Mouse (Mus musculus) activated CD4-positive, CD25-positive, alpha-beta regulatory T cell, adult 4 months (primary cell): ENCODE measurements around the gene H2al1j. TPM values are rescaled to one million over a fixed set of nuclear protein-coding genes. Genes with fewer than 3 reads are reported as not detected.
"Not testable (repeated sequence)": the region's sequence is repeated elsewhere in the genome, so short reads cannot be mapped to it uniquely, and the experiment has no call there.

Source experiments
- ATAC-seq: one replicate; pipeline ENCODE4 v1.8.0; 2017
- polyA plus RNA-seq, 2 experiments: library from polyadenylated mRNA; unstranded; fragments of 100-300 nt; shearing (Covaris generic); gene quantifications; one replicate each; pipeline ENCODE4 v1.2.1; 2017

The H2al1j gene
- not detected for polyA plus RNA-seq

DNA sequence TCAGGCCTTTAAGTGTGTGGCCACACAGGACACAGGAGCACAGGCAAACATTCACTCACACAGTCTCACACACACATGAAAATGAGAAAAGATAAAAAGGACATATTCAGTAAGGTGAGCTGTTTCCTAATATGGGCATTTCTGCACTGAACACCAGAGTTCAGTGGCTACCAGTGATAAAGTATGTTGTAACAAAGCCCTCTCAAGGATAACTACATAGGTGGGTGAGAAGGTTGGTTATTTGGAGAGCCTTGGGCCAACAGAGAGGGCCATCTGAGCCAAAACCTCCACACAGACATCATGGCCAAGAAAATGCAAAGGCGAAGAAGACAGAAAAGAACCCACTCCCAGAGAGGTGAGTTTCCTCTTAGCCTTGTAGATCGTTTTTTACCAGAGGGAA is at the start of gene H2al1j:
H2al1j (plus strand) TSS at position 301 of the 400 bp plus-strand sequence.
- not testable (repeated sequence) for ATAC-seq

GRCm38 (mm10) chrX:11280741-11281140 is 46.9 kb upstream of the H2al1j start:
- no peak for ATAC-seq

DNA sequence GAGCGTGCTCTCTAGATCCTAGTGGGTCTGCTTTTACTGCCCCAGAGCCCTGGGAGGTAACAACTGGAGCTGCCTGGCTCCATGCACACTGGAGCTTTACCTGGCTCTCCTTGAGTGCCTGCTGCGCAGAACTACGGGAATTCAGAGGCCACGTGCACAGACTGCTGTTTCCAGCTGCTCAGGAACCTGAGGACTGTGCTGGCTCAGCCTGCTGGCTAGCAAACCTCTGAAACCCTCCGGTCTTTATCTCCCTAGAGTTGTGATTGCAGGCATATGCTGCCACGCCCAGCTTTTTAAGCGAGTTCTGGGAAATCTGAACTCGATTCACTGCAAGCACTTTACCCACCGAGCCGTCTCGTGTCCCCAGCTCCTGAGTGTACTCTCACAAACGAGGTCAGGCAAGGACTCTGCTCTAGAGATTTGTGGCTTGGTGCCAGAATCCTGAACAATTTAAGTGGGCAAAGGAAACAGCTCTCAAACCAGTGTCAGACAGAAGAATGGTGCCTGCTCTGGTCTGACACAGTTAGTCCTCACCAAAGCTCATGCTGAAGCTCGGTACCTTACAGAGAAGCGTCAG is 39.2 kb upstream of the H2al1j start:
- ATAC-seq = no peak

- ATAC-seq = no peak
These were observed 38.4 kb upstream of the H2al1j start for GRCm38 (mm10) chrX:11289244-11289643.

GRCm38 (mm10) chrX:11298957-11299356 is 28.7 kb upstream of the H2al1j start, which contains the start of gene H2al1a:
TSS of gene H2al1a (plus strand) at chrX:11299257.
- not testable (repeated sequence) for ATAC-seq

DNA sequence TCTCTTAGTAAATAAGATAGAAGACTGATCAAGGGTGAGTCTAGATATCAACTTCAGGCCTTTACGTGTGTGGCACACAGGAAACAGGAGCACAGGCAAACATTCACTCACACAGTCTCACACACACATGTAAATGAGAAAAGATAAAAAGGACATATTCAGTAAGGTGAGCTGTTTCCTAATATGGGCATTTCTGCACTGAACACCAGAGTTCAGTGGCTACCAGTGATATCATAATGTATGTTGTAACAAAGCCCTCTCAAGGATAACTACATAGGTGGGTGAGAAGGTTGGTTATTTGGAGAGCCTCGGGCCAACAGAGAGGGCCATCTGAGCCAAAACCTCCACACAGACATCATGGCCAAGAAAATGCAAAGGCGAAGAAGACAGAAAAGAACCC is 25.5 kb upstream of the H2al1j start, which contains the start of gene H2al1b:
H2al1b (plus strand) TSS at position 301 of the 400 bp plus-strand sequence.
- ATAC-seq = not testable (repeated sequence)

DNA sequence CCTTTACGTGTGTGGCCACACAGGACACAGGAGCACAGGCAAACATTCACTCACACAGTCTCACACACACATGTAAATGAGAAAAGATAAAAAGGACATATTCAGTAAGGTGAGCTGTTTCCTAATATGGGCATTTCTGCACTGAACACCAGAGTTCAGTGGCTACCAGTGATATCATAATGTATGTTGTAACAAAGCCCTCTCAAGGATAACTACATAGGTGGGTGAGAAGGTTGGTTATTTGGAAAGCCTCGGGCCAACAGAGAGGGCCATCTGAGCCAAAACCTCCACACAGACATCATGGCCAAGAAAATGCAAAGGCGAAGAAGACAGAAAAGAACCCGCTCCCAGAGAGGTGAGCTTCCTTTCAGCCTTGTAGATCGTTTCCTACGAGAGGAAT is 22.3 kb upstream of the H2al1j start, which contains the start of gene H2al1c:
H2al1c (plus strand) TSS at position 301 of the 400 bp plus-strand sequence.
- not testable (repeated sequence) for ATAC-seq

DNA sequence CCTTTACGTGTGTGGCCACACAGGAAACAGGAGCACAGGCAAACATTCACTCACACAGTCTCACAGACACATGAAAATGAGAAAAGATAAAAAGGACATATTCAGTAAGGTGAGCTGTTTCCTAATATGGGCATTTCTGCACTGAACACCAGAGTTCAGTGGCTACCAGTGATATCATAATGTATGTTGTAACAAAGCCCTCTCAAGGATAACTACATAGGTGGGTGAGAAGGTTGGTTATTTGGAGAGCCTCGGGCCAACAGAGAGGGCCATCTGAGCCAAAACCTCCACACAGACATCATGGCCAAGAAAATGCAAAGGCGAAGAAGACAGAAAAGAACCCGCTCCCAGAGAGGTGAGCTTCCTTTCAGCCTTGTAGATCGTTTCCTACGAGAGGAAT is 19.1 kb upstream of the H2al1j start, which contains the start of gene H2al1d:
H2al1d (plus strand) TSS at position 301 of the 400 bp plus-strand sequence.
- not testable (repeated sequence) for ATAC-seq

DNA sequence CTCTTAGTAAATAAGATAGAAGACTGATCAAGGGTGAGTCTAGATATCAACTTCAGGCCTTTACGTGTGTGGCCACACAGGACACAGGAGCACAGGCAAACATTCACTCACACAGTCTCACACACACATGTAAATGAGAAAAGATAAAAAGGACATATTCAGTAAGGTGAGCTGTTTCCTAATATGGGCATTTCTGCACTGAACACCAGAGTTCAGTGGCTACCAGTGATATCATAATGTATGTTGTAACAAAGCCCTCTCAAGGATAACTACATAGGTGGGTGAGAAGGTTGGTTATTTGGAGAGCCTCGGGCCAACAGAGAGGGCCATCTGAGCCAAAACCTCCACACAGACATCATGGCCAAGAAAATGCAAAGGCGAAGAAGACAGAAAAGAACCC is 16.0 kb upstream of the H2al1j start, which contains the start of gene H2al1e:
H2al1e (plus strand) TSS at position 301 of the 400 bp plus-strand sequence.
- not testable (repeated sequence) for ATAC-seq

DNA sequence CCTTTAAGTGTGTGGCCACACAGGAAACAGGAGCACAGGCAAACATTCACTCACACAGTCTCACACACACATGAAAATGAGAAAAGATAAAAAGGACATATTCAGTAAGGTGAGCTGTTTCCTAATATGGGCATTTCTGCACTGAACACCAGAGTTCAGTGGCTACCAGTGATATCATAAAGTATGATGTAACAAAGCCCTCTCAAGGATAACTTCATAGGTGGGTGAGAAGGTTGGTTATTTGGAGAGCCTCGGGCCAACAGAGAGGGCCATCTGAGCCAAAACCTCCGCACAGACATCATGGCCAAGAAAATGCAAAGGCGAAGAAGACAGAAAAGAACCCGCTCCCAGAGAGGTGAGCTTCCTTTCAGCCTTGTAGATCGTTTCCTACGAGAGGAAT is 12.8 kb upstream of the H2al1j start, which contains the start of gene H2al1f:
H2al1f (plus strand) TSS at position 301 of the 400 bp plus-strand sequence.
- not testable (repeated sequence) for ATAC-seq

DNA sequence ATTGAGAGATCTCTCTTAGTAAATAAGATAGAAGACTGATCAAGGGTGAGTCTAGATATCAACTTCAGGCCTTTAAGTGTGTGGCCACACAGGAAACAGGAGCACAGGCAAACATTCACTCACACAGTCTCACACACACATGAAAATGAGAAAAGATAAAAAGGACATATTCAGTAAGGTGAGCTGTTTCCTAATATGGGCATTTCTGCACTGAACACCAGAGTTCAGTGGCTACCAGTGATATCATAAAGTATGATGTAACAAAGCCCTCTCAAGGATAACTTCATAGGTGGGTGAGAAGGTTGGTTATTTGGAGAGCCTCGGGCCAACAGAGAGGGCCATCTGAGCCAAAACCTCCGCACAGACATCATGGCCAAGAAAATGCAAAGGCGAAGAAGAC is 9.7 kb upstream of the H2al1j start, which contains the start of gene H2al1g:
H2al1g (plus strand) TSS at position 301 of the 400 bp plus-strand sequence.
- ATAC-seq = not testable (repeated sequence)

DNA sequence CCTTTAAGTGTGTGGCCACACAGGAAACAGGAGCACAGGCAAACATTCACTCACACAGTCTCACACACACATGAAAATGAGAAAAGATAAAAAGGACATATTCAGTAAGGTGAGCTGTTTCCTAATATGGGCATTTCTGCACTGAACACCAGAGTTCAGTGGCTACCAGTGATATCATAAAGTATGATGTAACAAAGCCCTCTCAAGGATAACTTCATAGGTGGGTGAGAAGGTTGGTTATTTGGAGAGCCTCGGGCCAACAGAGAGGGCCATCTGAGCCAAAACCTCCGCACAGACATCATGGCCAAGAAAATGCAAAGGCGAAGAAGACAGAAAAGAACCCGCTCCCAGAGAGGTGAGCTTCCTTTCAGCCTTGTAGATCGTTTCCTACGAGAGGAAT is 6.4 kb upstream of the H2al1j start, which contains the start of gene H2al1h:
H2al1h (plus strand) TSS at position 301 of the 400 bp plus-strand sequence.
- not testable (repeated sequence) for ATAC-seq

DNA sequence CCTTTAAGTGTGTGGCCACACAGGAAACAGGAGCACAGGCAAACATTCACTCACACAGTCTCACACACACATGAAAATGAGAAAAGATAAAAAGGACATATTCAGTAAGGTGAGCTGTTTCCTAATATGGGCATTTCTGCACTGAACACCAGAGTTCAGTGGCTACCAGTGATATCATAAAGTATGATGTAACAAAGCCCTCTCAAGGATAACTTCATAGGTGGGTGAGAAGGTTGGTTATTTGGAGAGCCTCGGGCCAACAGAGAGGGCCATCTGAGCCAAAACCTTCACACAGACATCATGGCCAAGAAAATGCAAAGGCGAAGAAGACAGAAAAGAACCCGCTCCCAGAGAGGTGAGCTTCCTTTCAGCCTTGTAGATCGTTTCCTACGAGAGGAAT is 3.3 kb upstream of the H2al1j start, which contains the start of gene H2al1i:
H2al1i (plus strand) TSS at position 301 of the 400 bp plus-strand sequence.
- not testable (repeated sequence) for ATAC-seq

DNA sequence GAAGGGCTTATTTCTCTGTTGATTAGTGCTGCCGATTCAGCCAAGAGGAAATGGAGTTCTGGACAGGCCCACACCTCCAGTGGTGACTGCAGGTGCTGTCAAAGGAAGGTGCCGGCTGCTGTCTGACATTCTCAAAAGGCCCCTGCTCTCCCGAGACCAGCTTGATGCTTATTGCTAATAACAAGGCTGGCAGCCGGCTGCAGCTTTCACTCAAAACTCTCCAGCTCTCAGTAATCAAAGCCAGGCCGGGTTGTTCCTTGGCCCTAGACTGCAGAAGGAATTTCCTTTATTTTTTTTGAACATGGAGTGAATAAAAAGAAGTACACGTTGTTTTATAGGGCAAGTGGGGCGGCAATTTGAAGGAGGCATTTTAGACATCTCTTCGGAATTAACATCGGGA is 18.1 kb downstream of the H2al1j start:
- ATAC-seq = no peak

GRCm38 (mm10) chrX:11346756-11347155 is 19.1 kb downstream of the H2al1j start:
- no peak for ATAC-seq

- no peak for ATAC-seq
These were observed 33.2 kb downstream of the H2al1j start for GRCm38 (mm10) chrX:11360823-11361222.

- no peak for ATAC-seq
These were observed 33.6 kb downstream of the H2al1j start for GRCm38 (mm10) chrX:11361261-11361660.

DNA sequence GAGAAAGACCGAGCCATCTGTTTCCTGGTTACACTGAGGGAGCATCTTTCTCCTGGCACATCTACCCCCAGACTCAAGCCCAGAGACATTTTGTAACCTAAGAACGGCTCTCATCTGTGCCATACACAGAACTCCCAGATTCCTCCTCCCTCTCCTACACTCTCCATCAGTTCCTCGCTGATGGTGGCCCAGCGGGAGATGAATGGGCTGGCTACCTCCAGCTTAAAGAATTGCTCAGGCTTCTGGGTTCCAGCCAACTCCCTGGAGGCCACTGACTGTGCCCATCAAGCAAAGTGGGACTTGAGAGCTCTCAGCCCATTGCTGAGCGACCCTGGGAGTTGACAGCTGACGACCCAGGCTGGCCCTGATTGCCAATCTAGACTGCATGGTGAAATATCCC is 36.3 kb downstream of the H2al1j start:
- ATAC-seq = no peak

DNA sequence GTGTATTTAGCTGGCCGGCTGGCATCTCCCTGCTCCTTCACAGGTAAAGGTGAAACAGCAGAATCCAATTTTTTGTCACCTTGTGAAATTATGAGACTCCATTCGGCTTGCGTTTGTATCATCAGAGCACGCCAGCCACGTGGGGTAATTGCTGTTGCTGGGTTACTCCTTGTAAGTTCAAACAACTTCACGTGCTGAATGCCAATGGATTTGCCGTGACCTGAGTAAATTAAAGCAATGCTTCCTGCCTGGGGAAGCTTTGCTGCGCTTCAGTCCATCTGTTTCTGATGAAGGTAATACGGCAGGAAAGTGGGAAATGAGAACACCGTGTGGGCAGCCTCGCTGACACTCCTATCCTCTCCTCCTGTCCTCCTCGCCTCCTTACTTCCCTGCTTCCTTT is 37.5 kb downstream of the H2al1j start:
- no peak for ATAC-seq

Other genes with a start within 250 kb of the H2al1j start
- gene H2al1a, start 28.6 kb upstream of the H2al1j start, polyA plus RNA-seq = not detected
- not detected for gene H2al1b, start 25.4 kb upstream of the H2al1j start, polyA plus RNA-seq
- gene H2al1c, start 22.2 kb upstream of the H2al1j start, polyA plus RNA-seq = not detected
- gene H2al1d, start 19.0 kb upstream of the H2al1j start, polyA plus RNA-seq = not detected
- not detected for gene H2al1e, start 15.9 kb upstream of the H2al1j start, polyA plus RNA-seq
- gene H2al1f, start 12.7 kb upstream of the H2al1j start, polyA plus RNA-seq = not detected
- not detected for gene H2al1g, start 9.6 kb upstream of the H2al1j start, polyA plus RNA-seq
- not detected for gene H2al1h, start 6.3 kb upstream of the H2al1j start, polyA plus RNA-seq
- gene H2al1i, start 3.2 kb upstream of the H2al1j start, polyA plus RNA-seq = not detected